Mouse (Mus musculus) hindbrain, embryonic 16.5 days (tissue): ENCODE measurements around the gene Gfra1. TPM values are rescaled to one million over a fixed set of nuclear protein-coding genes. Genes with fewer than 3 reads are reported as not detected.

Experiments used
- ATAC-seq: fragments of 200-750 bp; cut with Nextera tagmentation; 2 replicates; pipeline ENCODE4 v1.8.0; 2017; ENCODE audit warnings: moderate TSS enrichment, moderate library complexity
- H3K27ac ChIP-seq: fragments of 300-500 bp; sonication (generic); 2 replicates; pipeline ENCODE4 v1.5.1; 2014; ENCODE audit warnings: low read depth, mild to moderate bottlenecking, control low read depth, low read length, moderate library complexity
- H3K27me3 ChIP-seq: fragments of 300-500 bp; sonication (generic); replicated peaks from 2 replicates; pipeline ENCODE4 v1.6.1; 2014; ENCODE audit warnings: low read length; ENCODE audit not compliant: control insufficient read depth, insufficient read depth
- H3K36me3 ChIP-seq: fragments of 300-500 bp; sonication (generic); 2 replicates; pipeline ENCODE4 v1.6.1; 2014; ENCODE audit warnings: mild to moderate bottlenecking, low read length, moderate library complexity, mixed read lengths; ENCODE audit not compliant: control insufficient read depth, insufficient read depth
- H3K4me1 ChIP-seq: fragments of 300-500 bp; sonication (generic); 2 replicates; pipeline ENCODE4 v1.6.1; 2014; ENCODE audit warnings: low read depth, low read length; ENCODE audit not compliant: control insufficient read depth, insufficient read depth
- H3K4me2 ChIP-seq: fragments of 300-500 bp; sonication (generic); 2 replicates; pipeline ENCODE4 v1.6.1; 2014; ENCODE audit warnings: mild to moderate bottlenecking, low read length, control low read depth, moderate library complexity
- H3K4me3 ChIP-seq: fragments of 300-500 bp; sonication (generic); 2 replicates; pipeline ENCODE4 v1.5.1; 2014; ENCODE audit warnings: mild to moderate bottlenecking, low read length, control low read depth, moderate library complexity
- H3K9ac ChIP-seq: fragments of 300-500 bp; sonication (generic); 2 replicates; pipeline ENCODE4 v1.6.1; 2014; ENCODE audit warnings: low read depth, mild to moderate bottlenecking, control low read depth, low read length, moderate library complexity
- H3K9me3 ChIP-seq: fragments of 300-500 bp; sonication (generic); 2 replicates; pipeline ENCODE4 v1.6.1; 2014; ENCODE audit warnings: mild to moderate bottlenecking, low read length, moderate library complexity; ENCODE audit not compliant: control insufficient read depth
- whole genome bisulfite sequencing: fragments of 180-500 bp; shearing (Covaris S2); extraction: QIAGEN DNeasy Blood & Tissue Kit; methylation state at CpG from one replicate; pipeline ENCODE4 v1.1.7; 2014; 5-methylcytosine and 5-hydroxymethylcytosine counted together
- polyA plus RNA-seq: library from polyadenylated mRNA; unstranded; fragments of >200 nt; fragmentation: Nextera tagmentation; extraction: Ambion mirVana; gene quantifications from 2 replicates; pipeline ENCODE4 v1.2.1, GENCODE M21; 2015

Gene Gfra1
- polyA plus RNA-seq, 1 experiment from 2014 or later, result 38.6 TPM

- Histone ChIP-seq H3K9me3 (peaks cover 4% of the 10 kb centered on the region; the same call in 1 of the 2 replicates), H3K36me3 (no peaks in the 10 kb centered on the region), H3K4me3 (no peak overlapping the region), H3K9ac (no peak overlapping the region), H3K27ac (no peak overlapping the region), H3K4me1 (peaks cover 9% of the 10 kb centered on the region), H3K27me3 (no peaks in the 10 kb centered on the region), H3K4me2 (no peak overlapping the region)
- 80% methylated on average over 2 of the region's 2 CpGs for WGBS
- ATAC-seq, result no peak
These were observed 143.2 kb downstream of the Gfra1 start for GRCm38 (mm10) chr19:58312492-58312891.

GRCm38 (mm10) chr19:58310334-58311315 is 145.1 kb downstream of the Gfra1 start:
- H3K9me3 ChIP-seq, result peaks cover 9% of the 10 kb centered on the region
- no peak overlapping the region for H3K4me3 ChIP-seq
- ATAC-seq, result no peak
- H3K4me2 ChIP-seq, result no peak overlapping the region
- H3K4me1 ChIP-seq, result peaks cover 9% of the 10 kb centered on the region
- WGBS, result 31% methylated on average over 12 of the region's 12 CpGs
- H3K9ac ChIP-seq, result no peak overlapping the region
- H3K27me3 ChIP-seq, result no peaks in the 10 kb centered on the region
- no peaks in the 10 kb centered on the region for H3K36me3 ChIP-seq
- peak overlapping the region; percentile 51 for H3K27ac ChIP-seq

GRCm38 (mm10) chr19:58309620-58310275 is 146.0 kb downstream of the Gfra1 start:
- H3K4me2 ChIP-seq, result no peak overlapping the region
- 39% methylated on average over 14 of the region's 14 CpGs for WGBS
- peak; percentile 42; the same call in 1 of the 2 replicates for ATAC-seq

GRCm38 (mm10) chr19:58301105-58301504 is 154.6 kb downstream of the Gfra1 start:
- no peak overlapping the region for H3K27ac ChIP-seq
- H3K9me3 ChIP-seq, result peaks cover 2% of the 10 kb centered on the region; the same call in 1 of the 2 replicates
- H3K36me3 ChIP-seq, result no peaks in the 10 kb centered on the region
- no peak for ATAC-seq
- H3K9ac ChIP-seq, result no peak overlapping the region
- peaks cover under 1% of the 10 kb centered on the region; the same call in 1 of the 2 replicates for H3K4me1 ChIP-seq
- WGBS, result 80% methylated on average over 7 of the region's 7 CpGs
- no peak overlapping the region for H3K4me3 ChIP-seq
- no peaks in the 10 kb centered on the region for H3K27me3 ChIP-seq
- no peak overlapping the region for H3K4me2 ChIP-seq

More at GRCm38 (mm10) chr19:58309620-58310275, 146.0 kb downstream of the Gfra1 start:
- Histone ChIP-seq H3K27me3 (no peaks in the 10 kb centered on the region), H3K4me3 (no peak overlapping the region), H3K4me1 (peaks cover 9% of the 10 kb centered on the region), H3K27ac (peak overlapping the region; percentile 51), H3K36me3 (no peaks in the 10 kb centered on the region), H3K9me3 (peaks cover 9% of the 10 kb centered on the region), H3K9ac (no peak overlapping the region)

GRCm38 (mm10) chr19:58297926-58298325 is 157.8 kb downstream of the Gfra1 start:
- Histone ChIP-seq H3K4me2 (no peak overlapping the region), H3K9me3 (no peaks in the 10 kb centered on the region), H3K27ac (no peak overlapping the region), H3K4me1 (peaks cover 5% of the 10 kb centered on the region; the same call in 1 of the 2 replicates), H3K27me3 (no peaks in the 10 kb centered on the region), H3K4me3 (no peak overlapping the region), H3K36me3 (no peaks in the 10 kb centered on the region), H3K9ac (no peak overlapping the region)
- no peak for ATAC-seq
- WGBS, result 80% methylated on average over 2 of the region's 2 CpGs

GRCm38 (mm10) chr19:58296842-58297190 is 158.9 kb downstream of the Gfra1 start:
- WGBS, result 72% methylated on average over 7 of the region's 7 CpGs
- Histone ChIP-seq H3K4me2 (no peak overlapping the region), H3K9me3 (no peaks in the 10 kb centered on the region), H3K9ac (no peak overlapping the region), H3K27ac (no peak overlapping the region; the same call in 1 of the 2 replicates), H3K4me1 (peaks cover 5% of the 10 kb centered on the region; the same call in 1 of the 2 replicates), H3K27me3 (no peaks in the 10 kb centered on the region), H3K4me3 (no peak overlapping the region), H3K36me3 (no peaks in the 10 kb centered on the region)
- ATAC-seq, result no peak

- no peaks in the 10 kb centered on the region for H3K27me3 ChIP-seq
- no peaks in the 10 kb centered on the region for H3K36me3 ChIP-seq
- peaks cover 5% of the 10 kb centered on the region; the same call in 1 of the 2 replicates for H3K4me1 ChIP-seq
- peak; percentile 70; the same call in 1 of the 2 replicates for ATAC-seq
- H3K9ac ChIP-seq, result no peak overlapping the region
- H3K4me3 ChIP-seq, result no peak overlapping the region
- H3K4me2 ChIP-seq, result no peak overlapping the region; the same call in 1 of the 2 replicates
- H3K9me3 ChIP-seq, result no peaks in the 10 kb centered on the region
- no peak overlapping the region; the same call in 1 of the 2 replicates for H3K27ac ChIP-seq
- WGBS, result 66% methylated on average over 14 of the region's 14 CpGs
These were observed 159.5 kb downstream of the Gfra1 start for GRCm38 (mm10) chr19:58295986-58296841.

- Histone ChIP-seq H3K27ac (no peak overlapping the region), H3K36me3 (no peaks in the 10 kb centered on the region), H3K4me2 (no peak overlapping the region), H3K9me3 (no peaks in the 10 kb centered on the region), H3K4me3 (no peak overlapping the region), H3K4me1 (no peaks in the 10 kb centered on the region), H3K9ac (no peak overlapping the region), H3K27me3 (no peaks in the 10 kb centered on the region)
- no peak for ATAC-seq
- WGBS, result 77% methylated on average over 6 of the region's 6 CpGs
These were observed 167.6 kb downstream of the Gfra1 start for GRCm38 (mm10) chr19:58288145-58288544.
